Mouse (Mus musculus) kidney, adult 18-20 months (tissue): Measurements from ENCODE around the gene Vmn2r9.
"Not testable (repeated sequence)": the region's sequence is repeated elsewhere in the genome, so short reads cannot be mapped to it uniquely, and the experiment has no call there.

Experiments
- DNase-seq: peaks from one replicate; pipeline ENCODE4 v3.0.0; 2021

Gene Vmn2r9

GRCm38 (mm10) chr5:108852501-108852900, at the start of gene Vmn2r9:
Gene Vmn2r9, minus strand, starts transcription at chr5:108852601.
- not testable (repeated sequence) for DNase-seq

- DNase-seq: peak; percentile 4
Measured at GRCm38 (mm10) chr5:108866746-108867145, 14.3 kb upstream of the Vmn2r9 start.

- DNase-seq: no peak
Measured at GRCm38 (mm10) chr5:108849466-108849865, 2.9 kb downstream of the Vmn2r9 start.

- DNase-seq: peak; percentile 2
Measured at GRCm38 (mm10) chr5:108836156-108836555, 16.2 kb downstream of the Vmn2r9 start.

DNA sequence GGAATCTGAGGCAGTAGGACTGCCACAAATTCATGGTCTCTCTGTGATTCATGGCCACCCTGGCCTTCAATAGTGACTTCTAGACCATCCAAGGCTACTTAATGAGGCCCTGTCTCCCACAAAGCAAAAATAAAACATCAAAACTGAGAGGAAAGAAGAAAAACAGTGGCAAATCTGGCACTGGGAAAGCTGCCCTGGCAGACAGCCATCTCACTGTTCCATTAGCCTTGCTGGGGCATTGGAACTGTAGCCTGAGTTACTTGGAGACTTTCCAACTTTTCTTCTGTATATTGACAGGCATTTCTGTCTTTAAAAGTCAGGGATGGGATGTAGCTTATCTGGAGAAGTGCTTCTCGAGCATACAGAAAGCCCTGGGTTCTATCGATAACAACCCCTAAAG, 29.1 kb downstream of the Vmn2r9 start:
- DNase-seq: peak; percentile 4

- not testable (repeated sequence) for DNase-seq
Measured at GRCm38 (mm10) chr5:108808750-108809149, 43.7 kb downstream of the Vmn2r9 start, which contains the start of gene Vmn2r8. Gene Vmn2r8, minus strand, starts transcription at chr5:108808850.

GRCm38 (mm10) chr5:108803646-108804045, 48.8 kb downstream of the Vmn2r9 start:
- no peak for DNase-seq

GRCm38 (mm10) chr5:108795263-108795662, 57.1 kb downstream of the Vmn2r9 start, which contains the start of gene Tmed11:
Gene Tmed11, minus strand, starts transcription at chr5:108795363.
- not testable (repeated sequence) for DNase-seq

DNA sequence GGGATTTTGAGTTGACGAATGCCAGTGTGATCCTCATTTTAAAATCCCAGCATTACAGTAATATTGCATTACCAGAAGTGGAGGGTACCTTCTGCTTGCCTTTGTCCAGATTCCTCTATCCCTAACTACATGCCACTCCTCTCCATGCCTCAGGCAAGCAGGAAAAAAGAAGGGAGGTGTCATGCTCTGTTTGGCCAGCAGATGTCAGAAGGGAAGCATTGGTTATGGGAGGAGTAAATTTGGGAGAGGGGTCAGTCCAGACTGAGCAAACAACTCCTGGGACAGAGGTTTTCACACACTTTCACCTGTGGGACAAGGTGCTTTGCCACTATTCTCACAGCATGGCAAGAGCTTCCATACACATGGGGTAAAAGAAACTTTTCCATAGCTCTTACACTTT, 62.0 kb downstream of the Vmn2r9 start:
- DNase-seq: peak; percentile 5
